Mouse (Mus musculus) adrenal gland, adult 10 weeks (tissue): Measurements from ENCODE around the gene Cftr. TPM values are rescaled to one million over a fixed set of nuclear protein-coding genes. Genes with fewer than 3 reads are reported as not detected.

ENCODE experiments used
- polyA plus RNA-seq: library from polyadenylated mRNA; stranded (reverse); fragments of 350-450 nt; fragmentation: Illumina TruSeq; extraction: RNeasy Lipid Tissue Mini Kit (QIAGEN cat#74804); gene quantifications from one replicate; pipeline ENCODE4 v1.2.3, GENCODE M21; 2014; ENCODE audit warnings: low read depth, low replicate concordance

Gene Cftr
- polyA plus RNA-seq, result 0.12 TPM

GRCm38 (mm10) chr6:18170311-18170922 lies at the start of gene Cftr:
TSS of gene Cftr (plus strand) at chr6:18170687.

Other genes with a start within 250 kb of the Cftr start
- gene Wnt2, start 140.1 kb upstream of the Cftr start, polyA plus RNA-seq, result not detected
- gene Asz1, start 61.6 kb upstream of the Cftr start, polyA plus RNA-seq, result not detected